Mouse (Mus musculus) cerebellum, postnatal 10 days (tissue): ENCODE measurements around the gene 1700020D05Rik.

Experiments used
- DNase-seq, 2 experiments: peaks; one replicate each; pipeline ENCODE4 v3.0.0; 2021; ENCODE audit warnings: mixed read lengths in 2 of 2

Gene 1700020D05Rik

DNA sequence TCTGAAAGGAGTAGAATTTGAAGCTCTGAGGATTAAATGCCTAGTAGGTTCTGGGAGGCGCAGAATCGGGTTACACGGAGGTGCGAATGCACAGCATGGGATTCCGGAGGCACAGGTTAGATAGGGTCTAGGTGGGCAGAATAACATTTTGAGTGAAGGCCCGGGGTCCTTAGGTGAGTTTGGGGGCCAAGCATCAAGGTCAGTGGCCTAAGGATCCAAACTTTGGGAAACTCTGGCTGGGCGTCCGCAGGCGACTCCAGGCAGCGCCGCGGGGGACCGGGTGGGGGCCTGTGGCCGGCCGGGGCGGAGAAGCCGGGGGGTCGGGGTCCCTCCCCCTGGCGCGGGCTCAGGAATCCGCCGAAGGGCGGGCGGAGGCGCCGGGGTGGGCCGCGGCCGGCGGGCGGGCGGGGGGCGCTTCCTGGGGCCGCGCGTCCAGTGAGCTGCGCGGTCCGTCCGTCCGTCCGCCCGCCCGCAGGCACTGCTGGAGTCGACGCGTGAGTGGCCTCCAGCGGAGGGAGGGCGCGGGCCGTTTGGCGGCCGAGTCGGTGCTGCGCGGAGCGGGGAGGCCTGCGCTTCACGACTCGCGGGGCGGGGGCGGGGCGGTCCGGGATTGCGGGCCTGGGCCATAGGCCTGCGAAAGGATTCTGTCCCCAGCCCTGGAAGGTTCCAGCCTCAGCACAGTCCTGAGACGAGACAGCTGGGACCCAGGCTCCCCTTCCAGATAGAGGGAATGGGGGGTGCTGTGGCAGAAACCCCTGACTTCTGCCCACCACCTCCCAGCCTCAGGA lies 29.1 kb downstream of the 1700020D05Rik start:
- DNase-seq = peak; percentile 71 to 72

DNA sequence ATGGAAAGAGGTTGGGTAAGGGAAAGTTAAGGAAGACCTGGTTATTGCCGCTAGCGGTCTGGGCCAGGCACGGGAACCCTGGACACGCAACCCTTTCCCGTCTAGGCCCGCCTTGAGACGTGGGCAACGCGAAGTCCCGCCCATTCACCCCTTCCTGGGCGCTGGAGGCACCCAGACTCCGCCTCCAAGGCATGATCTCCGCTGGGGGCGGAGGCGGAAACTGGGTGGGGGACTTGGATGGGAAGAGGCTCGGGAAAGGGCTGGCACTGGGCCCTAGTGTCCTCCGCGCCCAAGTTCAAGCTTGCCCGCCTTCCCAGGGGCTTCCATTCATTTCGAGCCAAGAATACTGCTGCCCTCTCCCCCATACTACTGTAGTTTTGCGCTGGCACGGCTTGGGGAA lies 29.9 kb downstream of the 1700020D05Rik start, which contains the start of gene Efemp2:
Gene Efemp2 (plus strand): TSS at position 235 of the 400 bp plus-strand sequence.
- DNase-seq = peak; percentile 70 to 81

DNA sequence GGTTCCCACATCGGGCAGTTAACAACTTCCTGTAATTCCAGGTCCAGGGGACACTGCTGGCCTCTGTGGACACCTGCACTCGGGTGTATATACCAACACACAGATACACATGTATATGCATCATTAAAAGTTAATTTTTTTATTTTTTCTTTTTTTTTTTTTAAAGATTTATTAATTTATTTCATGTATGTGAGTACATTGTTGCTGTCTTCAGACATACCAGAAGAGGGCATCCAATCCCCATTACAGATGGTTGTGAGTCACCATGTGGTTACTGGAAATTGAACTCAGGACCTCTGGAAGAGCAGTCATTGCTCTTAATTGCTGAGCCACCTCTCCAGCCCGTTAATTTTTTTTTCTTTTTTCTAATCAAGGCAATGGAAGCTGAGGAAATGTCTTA lies 30.7 kb downstream of the 1700020D05Rik start:
- DNase-seq = no peak

DNA sequence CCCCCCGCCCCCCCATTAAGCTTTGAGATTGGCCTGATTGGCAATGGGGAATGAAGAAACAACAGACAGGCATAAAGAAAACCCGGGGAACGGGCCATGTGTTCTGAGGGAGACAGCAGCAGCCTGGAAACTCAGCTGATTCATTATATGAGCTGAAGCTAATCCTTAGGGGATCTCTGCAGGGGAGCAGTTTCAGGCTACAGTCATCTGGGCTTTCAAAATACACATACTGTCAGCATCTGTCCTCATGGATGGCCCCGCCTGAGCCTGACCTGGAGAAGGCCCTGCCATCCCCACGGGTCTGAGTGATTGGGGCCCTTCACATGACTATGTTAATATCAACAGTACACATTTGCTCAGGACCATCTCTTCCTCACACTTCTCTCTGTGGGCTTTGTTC lies 31.7 kb downstream of the 1700020D05Rik start:
- no peak for DNase-seq

DNA sequence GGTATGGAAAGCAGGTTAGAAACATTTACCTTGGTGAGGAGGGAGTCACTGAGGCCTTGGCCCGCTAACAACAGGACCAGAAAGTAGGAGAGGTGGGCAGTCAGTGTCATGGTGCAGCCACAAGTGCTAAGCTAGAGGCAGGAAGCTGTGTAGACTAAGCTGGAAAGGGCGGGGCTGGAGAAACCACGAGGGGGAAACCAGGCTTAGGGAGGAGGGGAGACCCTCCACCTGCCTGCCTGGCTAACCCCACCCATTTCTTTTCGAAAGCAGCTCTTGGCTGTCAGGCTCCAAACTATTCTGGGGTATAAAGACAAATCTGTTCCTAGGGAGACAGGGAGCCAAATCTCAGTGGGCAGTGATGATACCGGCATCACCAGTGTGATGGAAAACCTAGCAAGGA lies 35.2 kb downstream of the 1700020D05Rik start, which contains the start of gene Ctsw:
Gene Ctsw (minus strand): TSS at position 134 of the 400 bp plus-strand sequence.
- DNase-seq = no peak

DNA sequence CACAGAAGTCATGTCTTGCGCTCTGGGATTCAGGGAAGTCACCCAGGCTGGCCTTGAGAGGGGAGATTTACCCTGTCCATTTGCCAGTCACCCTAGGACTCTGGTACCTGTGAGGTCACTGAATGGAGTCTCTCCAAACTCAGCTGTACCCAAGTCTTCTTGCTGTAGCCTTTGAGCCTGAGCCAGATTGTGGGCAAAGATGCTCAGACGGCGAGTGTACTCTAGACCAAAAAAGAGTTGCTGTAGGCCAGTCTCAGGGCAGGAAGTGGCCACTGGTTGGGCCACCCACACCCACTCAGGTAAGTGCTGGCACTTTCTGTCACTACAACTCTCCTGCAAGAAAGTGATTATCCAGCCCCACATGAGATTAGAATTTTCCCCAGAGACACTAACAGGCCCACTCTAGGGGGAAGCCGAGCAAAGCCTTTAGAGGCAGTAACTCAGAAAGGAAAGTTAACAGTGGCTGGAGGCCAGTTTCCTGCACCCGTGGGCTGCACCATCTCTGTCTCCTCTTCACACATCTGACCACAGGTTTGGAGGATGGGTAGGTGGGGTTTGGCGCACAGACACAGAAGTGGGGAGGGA lies 36.6 kb downstream of the 1700020D05Rik start:
- no peak for DNase-seq

DNA sequence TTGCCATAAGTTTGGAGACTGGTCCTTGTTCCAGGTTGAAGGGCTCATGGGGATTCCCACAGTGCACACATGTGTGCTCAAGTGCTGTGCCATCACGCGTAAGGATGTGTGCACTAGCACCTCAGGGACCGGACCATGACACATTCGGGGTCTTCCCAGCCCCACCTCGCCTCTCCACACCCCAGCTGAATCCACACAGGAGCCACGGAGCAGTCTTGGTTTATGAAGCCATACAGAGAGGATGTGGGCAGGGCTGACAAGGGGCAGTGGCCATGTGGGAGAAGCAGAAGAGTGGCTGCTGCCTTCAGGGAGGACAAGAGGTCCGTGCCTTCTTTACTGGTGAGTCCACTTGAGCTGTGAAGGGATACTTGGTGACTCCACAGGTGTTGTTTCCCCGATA lies 38.5 kb downstream of the 1700020D05Rik start:
- no peak for DNase-seq

DNA sequence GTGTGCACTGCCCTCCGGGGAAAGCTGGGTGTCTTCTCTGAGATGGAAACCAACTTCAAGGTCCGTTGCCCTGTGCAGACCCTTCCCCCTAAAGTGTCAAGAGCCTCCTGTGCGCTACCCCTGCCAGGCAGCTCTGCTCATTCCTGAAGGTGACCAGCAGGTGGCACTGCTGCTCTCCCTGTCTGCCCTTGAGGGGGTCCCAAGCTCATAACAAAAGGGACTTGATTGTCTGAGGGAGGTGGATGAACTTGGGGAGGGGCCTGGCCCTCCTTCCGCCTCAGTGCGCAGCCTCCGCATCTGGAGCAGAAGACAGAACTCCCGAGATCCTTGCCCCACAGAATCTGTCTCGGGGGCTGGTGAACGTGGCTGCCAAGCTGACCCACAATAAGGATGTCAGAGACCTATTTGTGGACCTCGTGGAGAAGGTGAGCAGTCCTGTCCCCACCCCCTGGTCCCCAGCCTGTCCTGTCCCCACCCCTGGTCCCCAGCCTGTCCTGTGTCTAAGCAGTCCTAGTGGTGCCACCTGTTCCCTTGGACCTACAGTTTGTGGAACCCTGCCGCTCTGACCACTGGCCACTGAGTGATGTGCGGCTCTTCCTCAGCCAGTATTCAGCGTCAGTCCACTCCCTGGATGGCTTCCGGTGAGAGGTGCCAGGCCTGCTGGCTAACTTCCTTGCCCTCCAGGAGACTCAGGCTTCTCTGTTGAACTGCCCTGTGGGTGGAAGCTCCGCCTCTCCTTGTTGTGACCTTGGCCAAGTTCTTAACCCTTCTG lies 39.6 kb downstream of the 1700020D05Rik start:
- peak; percentile 87 to 89 for DNase-seq

DNA sequence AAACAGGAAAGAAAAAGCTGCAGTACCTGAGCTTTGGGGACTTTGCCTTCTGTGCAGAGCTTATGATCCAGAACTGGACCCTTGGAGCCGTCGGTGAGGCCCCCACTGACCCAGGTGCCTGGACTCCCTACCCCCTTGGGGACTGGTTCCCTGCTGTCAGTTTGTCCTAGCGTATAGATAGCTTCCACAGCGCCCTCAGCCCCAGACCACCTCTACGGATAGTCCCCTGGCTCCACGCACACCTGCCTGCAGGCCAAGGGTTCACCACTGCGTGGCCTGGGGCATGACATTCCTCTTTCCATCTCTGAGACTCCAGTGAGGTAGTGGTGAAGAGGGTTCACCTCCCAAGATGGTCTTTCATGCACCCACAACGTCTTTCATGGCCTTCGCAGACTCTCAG lies 40.4 kb downstream of the 1700020D05Rik start:
- DNase-seq = no peak

DNA sequence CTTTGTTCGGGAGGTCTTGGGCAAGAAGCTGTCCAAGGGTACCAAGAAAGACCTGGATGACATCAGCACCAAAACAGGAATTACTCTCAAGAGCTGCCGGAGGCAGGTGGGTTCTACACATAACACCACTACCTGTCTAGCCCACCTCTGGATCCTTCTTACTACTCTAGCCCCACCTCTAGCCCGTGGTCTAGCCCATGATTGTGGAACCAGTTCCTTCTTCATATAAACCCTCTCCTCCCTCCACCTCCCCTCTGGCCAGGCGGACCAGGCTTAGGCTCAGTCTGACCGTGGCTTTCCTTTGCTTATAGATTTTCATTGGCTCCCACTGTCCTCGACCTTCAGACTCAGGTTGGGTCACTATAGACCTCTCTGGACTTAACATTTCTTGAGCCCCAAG lies 42.2 kb downstream of the 1700020D05Rik start:
- no peak for DNase-seq

DNA sequence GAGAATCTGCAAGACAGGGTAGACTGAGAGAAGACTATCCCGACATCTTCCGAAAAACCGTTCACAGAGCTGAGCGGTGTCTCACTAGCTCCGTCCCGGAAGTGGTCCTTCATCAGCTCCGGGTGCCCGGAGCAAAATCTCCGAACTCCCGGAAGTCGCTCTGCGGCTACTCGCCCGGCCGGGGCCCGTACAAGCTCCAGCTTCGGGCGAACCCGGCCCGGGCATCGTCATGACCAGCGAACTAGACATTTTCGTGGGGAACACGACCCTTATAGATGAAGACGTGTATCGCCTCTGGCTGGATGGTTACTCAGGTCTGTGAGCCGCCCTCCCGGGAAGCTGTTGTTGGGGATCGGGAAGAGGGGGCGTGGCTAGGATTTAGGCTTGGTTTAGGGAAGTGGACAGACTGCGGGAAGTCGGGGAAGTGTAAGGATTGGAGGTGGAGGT lies 43.1 kb downstream of the 1700020D05Rik start, which contains the start of gene Fibp:
Gene Fibp (plus strand): TSS at position 151 of the 447 bp plus-strand sequence.
- peak; percentile 92 to 93 for DNase-seq

DNA sequence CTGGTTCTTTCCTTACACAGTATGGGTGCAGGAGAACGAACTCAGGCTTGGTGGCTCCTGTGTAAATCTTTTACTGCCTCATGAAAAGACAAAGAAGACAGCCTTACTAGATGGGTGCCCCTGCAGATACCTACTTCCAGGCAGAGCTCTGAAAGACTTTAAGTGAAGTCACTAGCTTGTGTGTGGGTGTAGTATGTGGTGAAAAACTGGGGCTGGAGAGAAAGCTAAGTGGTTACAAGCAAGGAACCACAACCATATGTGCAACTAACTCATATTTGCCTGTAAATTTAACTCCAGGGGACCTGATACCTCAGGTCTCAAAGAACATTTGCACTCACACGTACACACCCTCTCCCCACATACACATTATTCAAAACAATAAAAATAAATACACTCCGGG lies 43.7 kb downstream of the 1700020D05Rik start:
- DNase-seq = no peak

DNA sequence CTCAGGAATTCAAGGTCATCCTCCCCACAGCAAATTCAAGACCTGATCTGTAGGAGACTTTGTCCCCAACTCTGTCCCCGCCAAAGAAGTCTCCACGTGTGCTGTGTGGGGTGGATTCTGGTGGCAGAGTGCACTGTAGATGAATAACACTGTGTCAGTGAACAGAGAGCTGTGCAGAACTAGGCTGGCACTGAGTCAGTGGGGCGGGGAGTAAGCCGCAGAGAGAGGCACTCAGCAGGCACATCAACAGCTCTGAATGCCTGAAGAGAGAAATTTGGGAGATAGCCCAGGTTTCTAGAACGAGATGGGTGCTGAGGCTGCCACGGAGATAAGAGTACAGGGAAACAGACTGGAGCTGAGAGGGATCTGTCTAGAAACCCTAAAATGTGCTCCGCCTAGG lies 44.6 kb downstream of the 1700020D05Rik start:
- peak in 1 of 2 experiments; percentile 42 for DNase-seq

DNA sequence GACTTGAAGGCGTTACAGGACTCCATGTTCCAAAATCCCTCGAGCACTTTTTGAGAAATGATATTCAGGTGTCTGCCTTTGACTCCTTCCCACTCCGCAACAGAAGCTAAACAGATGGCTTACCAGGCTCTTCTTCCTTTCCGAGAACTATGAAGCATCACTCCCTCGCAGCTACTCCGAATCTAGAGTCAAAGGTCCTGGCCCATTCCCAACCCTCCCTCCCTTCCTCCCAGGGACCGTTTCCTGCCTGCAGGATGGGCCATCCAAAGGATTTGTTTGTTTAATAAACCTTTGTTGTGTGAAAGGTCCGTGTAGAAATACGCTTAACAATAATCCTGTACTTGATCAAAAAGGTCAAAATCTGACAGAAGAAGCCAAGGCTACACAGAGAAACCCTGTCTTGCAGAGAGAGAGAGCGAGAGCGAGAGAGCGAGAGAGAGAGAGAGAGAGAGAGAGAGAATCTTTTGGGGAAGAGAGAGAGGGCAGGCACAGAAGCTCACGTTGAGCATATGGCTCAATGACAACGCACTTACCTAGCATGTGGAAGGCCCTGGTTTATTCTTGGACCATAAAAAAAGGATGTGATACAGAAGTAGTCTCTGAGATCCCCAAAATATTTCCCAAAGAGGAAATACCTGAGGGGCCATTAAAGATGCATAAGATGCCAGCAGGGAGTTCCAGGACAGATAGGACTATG lies 45.7 kb downstream of the 1700020D05Rik start, which contains the start of gene Ccdc85b:
Gene Ccdc85b (minus strand): TSS at position 149 of the 697 bp plus-strand sequence.
- no peak for DNase-seq

DNA sequence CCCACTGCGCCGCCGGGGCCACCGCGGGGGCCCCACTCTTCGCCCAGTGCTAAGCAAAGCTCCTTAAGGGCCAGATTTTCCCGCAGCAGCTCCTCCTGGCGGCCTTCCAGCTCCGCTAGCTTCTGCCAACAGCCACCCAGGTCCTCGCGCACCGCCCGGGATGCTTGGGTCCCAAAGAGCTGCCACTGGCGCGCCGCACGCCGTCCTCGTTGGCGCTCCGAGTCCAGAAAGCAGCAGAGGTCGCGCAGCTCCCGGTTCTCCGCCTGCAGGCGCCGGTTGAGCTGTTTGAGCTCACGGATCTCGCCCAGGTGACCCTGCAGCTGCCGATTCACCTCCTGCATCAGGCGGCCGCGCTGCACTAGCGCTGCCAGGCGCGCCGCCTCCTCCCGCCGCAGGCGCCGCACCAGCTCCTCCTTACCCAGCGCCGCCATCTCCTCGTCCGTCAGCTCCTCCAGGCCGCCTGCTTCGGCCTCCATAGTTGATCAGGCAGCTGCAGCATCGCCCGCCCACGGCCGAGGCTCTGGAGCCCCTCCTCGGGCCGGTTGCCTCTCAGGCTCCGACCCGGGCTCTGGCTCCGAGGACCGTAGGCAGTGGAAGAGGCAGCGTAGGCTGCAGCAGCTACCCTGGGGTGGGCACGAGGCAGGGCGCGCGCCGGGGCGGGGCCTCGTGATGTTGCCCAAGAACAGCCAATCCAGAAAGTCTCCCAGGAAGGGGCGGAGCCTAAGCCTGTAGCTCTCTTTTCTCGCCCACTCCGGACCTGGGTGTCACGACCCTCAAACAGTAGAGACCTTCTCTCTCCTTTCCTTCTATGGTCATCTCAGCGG lies 46.5 kb downstream of the 1700020D05Rik start:
- peak; percentile 99 for DNase-seq

DNA sequence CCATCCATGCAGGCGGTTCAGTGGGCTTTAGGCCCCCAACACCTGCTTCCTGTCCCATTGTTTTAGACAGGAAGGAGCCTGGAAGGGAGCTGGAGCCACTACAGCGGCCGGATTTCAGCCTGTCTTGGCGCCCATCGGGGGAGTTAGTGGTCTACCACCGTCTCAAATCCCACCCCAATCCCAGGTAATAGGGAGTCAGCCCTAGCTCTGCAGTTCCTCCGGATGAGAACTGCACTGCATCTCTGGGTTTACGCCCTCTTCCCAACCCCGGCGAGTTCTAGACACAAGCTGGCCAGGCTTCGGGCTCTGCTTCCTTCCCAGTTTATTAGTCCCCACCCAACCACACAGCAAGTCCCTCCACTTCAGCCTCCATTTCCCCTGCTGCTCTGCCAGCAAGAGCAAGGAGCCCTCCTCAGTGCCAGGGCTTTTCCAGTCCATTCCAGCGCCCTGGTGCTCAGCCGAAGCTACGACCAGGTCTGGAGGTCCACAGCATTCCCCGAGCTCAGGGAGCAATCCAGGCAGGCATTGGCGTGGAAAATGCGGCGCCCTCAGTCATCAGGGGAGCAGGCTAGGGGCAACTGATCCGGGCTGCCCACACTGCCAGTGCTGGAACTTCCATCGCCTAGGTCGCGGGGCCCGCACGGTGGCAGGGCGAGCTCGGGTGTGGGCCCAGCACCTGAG lies 47.2 kb downstream of the 1700020D05Rik start:
- DNase-seq = peak in 1 of 2 experiments; percentile 32

DNA sequence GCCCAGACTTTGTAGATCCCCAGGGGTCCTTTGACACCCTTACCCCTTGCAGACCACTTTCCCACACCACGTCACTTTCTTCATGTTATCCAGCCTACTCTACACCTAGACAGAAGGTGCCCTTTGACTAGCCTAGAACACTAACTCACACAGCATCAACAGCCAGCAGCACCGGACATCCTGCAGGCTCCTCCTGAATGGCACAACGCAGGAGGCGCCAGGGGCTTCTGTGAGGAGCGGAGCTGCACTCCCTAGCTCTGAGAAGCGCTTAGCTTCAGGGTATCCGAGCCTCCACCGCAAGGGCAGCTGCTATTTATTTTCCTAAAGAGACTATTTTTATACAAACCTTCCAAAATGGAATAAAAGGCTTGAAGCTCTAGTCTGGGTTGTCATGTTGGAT lies 48.0 kb downstream of the 1700020D05Rik start:
- no peak for DNase-seq

DNA sequence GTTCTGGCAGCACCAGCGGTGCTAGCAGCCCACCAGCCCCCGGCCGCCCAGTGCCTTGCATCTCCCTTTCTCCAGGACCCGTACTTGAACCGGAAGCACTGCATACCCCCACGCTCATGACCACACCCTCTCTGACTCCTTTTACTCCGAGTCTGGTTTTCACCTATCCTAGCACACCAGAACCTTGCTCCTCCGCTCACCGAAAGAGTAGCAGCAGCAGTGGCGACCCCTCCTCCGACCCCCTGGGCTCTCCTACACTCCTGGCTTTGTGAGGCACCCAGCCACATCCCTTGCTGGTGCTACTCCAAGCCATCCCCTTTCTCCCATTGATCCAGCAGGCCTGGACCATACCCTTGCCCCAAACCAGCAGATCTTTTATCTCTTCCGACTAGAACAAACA lies 48.5 kb downstream of the 1700020D05Rik start:
- no peak for DNase-seq
